Mouse (Mus musculus): ENCODE results near the gene Chl1.

Chl1 gene

GRCm38 (mm10) chr6:103543753-103544152 lies 33.4 kb downstream of the Chl1 start:
- DNase-seq (ENCODE audit: low spot score): no peak

- DNase-seq (ENCODE audit: low spot score): no peak
Measured at GRCm38 (mm10) chr6:103546314-103546713, 35.9 kb downstream of the Chl1 start.

GRCm38 (mm10) chr6:103549929-103550328 lies 39.5 kb downstream of the Chl1 start:
- DNase-seq (ENCODE audit: low spot score): no peak

GRCm38 (mm10) chr6:103558037-103558893 lies 47.9 kb downstream of the Chl1 start:
- DNase-seq (ENCODE audit: low spot score): no peak

- DNase-seq (ENCODE audit: low spot score): no peak
Measured at GRCm38 (mm10) chr6:103558894-103559225, 48.5 kb downstream of the Chl1 start.

- DNase-seq (ENCODE audit: low spot score): no peak
Measured at GRCm38 (mm10) chr6:103559344-103559743, 49.0 kb downstream of the Chl1 start.

- DNase-seq (ENCODE audit: low spot score): no peak
Measured at GRCm38 (mm10) chr6:103564811-103565210, 54.4 kb downstream of the Chl1 start.

- DNase-seq (ENCODE audit: low spot score): no peak
Measured at GRCm38 (mm10) chr6:103567247-103567646, 56.9 kb downstream of the Chl1 start.

- DNase-seq (ENCODE audit: low spot score): no peak
Measured at GRCm38 (mm10) chr6:103572659-103573058, 62.3 kb downstream of the Chl1 start.

- no peak for DNase-seq (ENCODE audit: low spot score)
Measured at GRCm38 (mm10) chr6:103584224-103584623, 73.8 kb downstream of the Chl1 start.

- DNase-seq (ENCODE audit: low spot score): no peak
Measured at GRCm38 (mm10) chr6:103585667-103586066, 75.3 kb downstream of the Chl1 start.

- no peak for DNase-seq (ENCODE audit: low spot score)
Measured at GRCm38 (mm10) chr6:103586081-103586480, 75.7 kb downstream of the Chl1 start.

- no peak for DNase-seq (ENCODE audit: low spot score)
Measured at GRCm38 (mm10) chr6:103602070-103602469, 91.7 kb downstream of the Chl1 start.

GRCm38 (mm10) chr6:103610656-103611055 lies 100.3 kb downstream of the Chl1 start:
- DNase-seq (ENCODE audit: low spot score): no peak

GRCm38 (mm10) chr6:103612626-103613025 lies 102.2 kb downstream of the Chl1 start:
- no peak for DNase-seq (ENCODE audit: low spot score)

- DNase-seq (ENCODE audit: low spot score): no peak
Measured at GRCm38 (mm10) chr6:103613714-103614113, 103.3 kb downstream of the Chl1 start.

- peak; percentile 1 for DNase-seq (ENCODE audit: low spot score)
Measured at GRCm38 (mm10) chr6:103615924-103616602, 105.7 kb downstream of the Chl1 start.

- DNase-seq (ENCODE audit: low spot score): no peak
Measured at GRCm38 (mm10) chr6:103620880-103621279, 110.5 kb downstream of the Chl1 start.

GRCm38 (mm10) chr6:103622117-103622713 lies 111.8 kb downstream of the Chl1 start:
- DNase-seq (ENCODE audit: low spot score): no peak

- DNase-seq (ENCODE audit: low spot score): no peak
Measured at GRCm38 (mm10) chr6:103632856-103633255, 122.5 kb downstream of the Chl1 start.

- DNase-seq (ENCODE audit: low spot score): no peak
Measured at GRCm38 (mm10) chr6:103656778-103657177, 146.4 kb downstream of the Chl1 start.

- no peak for DNase-seq (ENCODE audit: low spot score)
Measured at GRCm38 (mm10) chr6:103659173-103659572, 148.8 kb downstream of the Chl1 start.

GRCm38 (mm10) chr6:103665206-103665605 lies 154.8 kb downstream of the Chl1 start:
- no peak for DNase-seq (ENCODE audit: low spot score)

Data from lung, postnatal 25 days (tissue).